Mouse (Mus musculus) spleen, postnatal 36 days (tissue): ENCODE measurements around the gene Trex1.

Experiments used
- DNase-seq, 2 experiments: peaks; one replicate each; pipeline ENCODE4 v3.0.0; 2022; ENCODE audit warnings: low spot score in 2 of 2, mixed read lengths in 1 of 2

Gene Trex1

GRCm38 (mm10) chr9:109051651-109052489, 7.7 kb downstream of the Trex1 start:
- DNase-seq: peak; percentile 80 to 84

- peak; percentile 82 for DNase-seq
These were observed 8.5 kb downstream of the Trex1 start for GRCm38 (mm10) chr9:109051011-109051501.

GRCm38 (mm10) chr9:109050674-109050997, 8.9 kb downstream of the Trex1 start:
- peak; percentile 22 to 30 for DNase-seq

GRCm38 (mm10) chr9:109049996-109050673, 9.4 kb downstream of the Trex1 start:
- peak; percentile 57 to 66 for DNase-seq

GRCm38 (mm10) chr9:109049316-109049715, 10.2 kb downstream of the Trex1 start:
- no peak for DNase-seq

- peak; percentile 78 to 85 for DNase-seq
These were observed 13.2 kb downstream of the Trex1 start for GRCm38 (mm10) chr9:109046306-109046705.

GRCm38 (mm10) chr9:109041351-109041750, 18.2 kb downstream of the Trex1 start:
- DNase-seq: no peak

GRCm38 (mm10) chr9:109040906-109041305, 18.6 kb downstream of the Trex1 start:
- DNase-seq: no peak

GRCm38 (mm10) chr9:109040216-109040615, 19.3 kb downstream of the Trex1 start:
- DNase-seq: no peak

GRCm38 (mm10) chr9:109039681-109040080, 19.9 kb downstream of the Trex1 start:
- DNase-seq: no peak

GRCm38 (mm10) chr9:109038901-109039364, 20.6 kb downstream of the Trex1 start:
- peak in 1 of 2 experiments; percentile 31 for DNase-seq

- DNase-seq: peak; percentile 79 to 82
These were observed 21.2 kb downstream of the Trex1 start, which contains the start of gene Shisa5 for GRCm38 (mm10) chr9:109038086-109038895. Gene Shisa5, plus strand, starts transcription at chr9:109038565.

- no peak for DNase-seq
These were observed 27.1 kb downstream of the Trex1 start for GRCm38 (mm10) chr9:109032435-109032834.

GRCm38 (mm10) chr9:109031686-109032085, 27.8 kb downstream of the Trex1 start:
- DNase-seq: no peak

GRCm38 (mm10) chr9:109031001-109031400, 28.5 kb downstream of the Trex1 start:
- DNase-seq: no peak

GRCm38 (mm10) chr9:109030312-109030711, 29.2 kb downstream of the Trex1 start:
- DNase-seq: no peak

- DNase-seq: no peak
These were observed 30.6 kb downstream of the Trex1 start for GRCm38 (mm10) chr9:109028919-109029318.

- no peak for DNase-seq
These were observed 31.1 kb downstream of the Trex1 start for GRCm38 (mm10) chr9:109028421-109028820.

- DNase-seq: no peak
These were observed 32.0 kb downstream of the Trex1 start for GRCm38 (mm10) chr9:109027521-109027920.

GRCm38 (mm10) chr9:109022866-109023685, 36.5 kb downstream of the Trex1 start:
- peak; percentile 44 to 64 for DNase-seq

- peak; percentile 67 to 74 for DNase-seq
These were observed 38.1 kb downstream of the Trex1 start for GRCm38 (mm10) chr9:109021428-109021827.
